ENCODE assay signal across 9 mouse cellular contexts in genomic region chr5:149831122-149831861, GRCm38 (mm10).
DNase-seq lines count a peak whose midpoint lies in the region; ATAC-seq and TF ChIP-seq lines count a peak whose summit lies in the region.
"Had no signal": no experiment of that assay in that cellular context is flagged by ENCODE, and none has a peak within 500 bp of the region (broad histone marks: within the 10 kb centered on the region; RNA-seq: fewer than 3 reads in every experiment).

No protein-coding gene starts in this region.

- no peak for TF ChIP-seq EP300 in stomach, postnatal 0 days (optimal IDR thresholded peaks at IDR 0.05)

- DNase-seq in 3T3-L1 (ENCODE audit: low read depth, low spot score): peak; percentile 9
- peak; percentile 92 for DNase-seq in brain, embryonic 14.5 days (ENCODE audit: low read depth)
- peak; percentile 82 for DNase-seq in kidney, postnatal 10 days
- peak; percentile 73 for DNase-seq in liver, embryonic 11.5 days (ENCODE audit: low spot score)
- DNase-seq in neural tube, embryonic 10.5 days (ENCODE audit: extremely low spot score, low spot score): peak; percentile 82
- DNase-seq in stomach, postnatal 0 days (ENCODE audit: low spot score): peak; percentile 73

- no peaks in the 10 kb centered on the region for H3K4me1 ChIP-seq in heart, embryonic 15.5 days (replicated peaks)
- H3K4me1 ChIP-seq in liver, embryonic 11.5 days (replicated peaks; ENCODE audit: control insufficient read depth, insufficient read depth, low read length): no peaks in the 10 kb centered on the region; the same call in 1 of the 2 replicates
- H3K4me1 ChIP-seq in stomach, postnatal 0 days (replicated peaks; ENCODE audit: control insufficient read depth, insufficient read depth): no peaks in the 10 kb centered on the region

- peak; percentile 99 for TF ChIP-seq CTCF in brain, embryonic 14.5 days (IDR thresholded peaks at IDR 0.05; ENCODE audit: borderline replicate concordance, extremely low read depth, insufficient read depth, insufficient read length)
- TF ChIP-seq CTCF in stomach, postnatal 0 days (IDR thresholded peaks at IDR 0.05; ENCODE audit: low read depth): peak; percentile 85

- 4% methylated on average over 28 of the region's 28 CpGs for WGBS in heart, embryonic 15.5 days
- 6% methylated on average over 28 of the region's 28 CpGs for WGBS in liver, embryonic 11.5 days
- WGBS in stomach, postnatal 0 days: 5% methylated on average over 28 of the region's 28 CpGs

- 0 out of 2 replicates have a peak, but pooled peaks have one; percentile 19 for ATAC-seq in erythroid progenitor cell, adult 5-6 weeks (replicated peaks; ENCODE audit: low FRiP score, poor library complexity, severe bottlenecking)
- ATAC-seq in heart, embryonic 15.5 days (replicated peaks; ENCODE audit: insufficient number of reproducible peaks, insufficient read depth, low FRiP score, low read depth): no peak
- ATAC-seq in liver, embryonic 11.5 days (replicated peaks; ENCODE audit: low FRiP score): no peak
- no peak for ATAC-seq in stomach, postnatal 0 days (ENCODE audit: low FRiP score, low TSS enrichment)

- H3K4me3 ChIP-seq in heart, embryonic 15.5 days: peak overlapping the region; percentile 50
- H3K4me3 ChIP-seq in liver, embryonic 11.5 days (ENCODE audit: low read depth, low read length): peak overlapping the region; percentile 42
- peak overlapping the region; percentile 28 for H3K4me3 ChIP-seq in stomach, postnatal 0 days (ENCODE audit: low read depth, low read length)

- TF ChIP-seq POLR2A in brain, embryonic 14.5 days (IDR thresholded peaks at IDR 0.05; ENCODE audit: borderline replicate concordance, extremely low read depth, insufficient read depth, insufficient read length, poor library complexity, severe bottlenecking): no peak

- peaks cover 5% of the 10 kb centered on the region; the same call in 1 of the 2 replicates for H3K27me3 ChIP-seq in heart, embryonic 15.5 days
- no peaks in the 10 kb centered on the region for H3K27me3 ChIP-seq in liver, embryonic 11.5 days (replicated peaks; ENCODE audit: control insufficient read depth, insufficient read depth, low read length)
- H3K27me3 ChIP-seq in stomach, postnatal 0 days (ENCODE audit: control insufficient read depth, insufficient read depth, low read length): no peaks in the 10 kb centered on the region
- H3K27me3 ChIP-seq: CH12.LX had no signal

- no peaks in the 10 kb centered on the region for H3K36me3 ChIP-seq in heart, embryonic 15.5 days
- H3K36me3 ChIP-seq in liver, embryonic 11.5 days (ENCODE audit: control insufficient read depth, insufficient read depth, low read length): no peaks in the 10 kb centered on the region
- H3K36me3 ChIP-seq in stomach, postnatal 0 days (ENCODE audit: control insufficient read depth, insufficient read depth, low read length): no peaks in the 10 kb centered on the region

- H3K27ac ChIP-seq in heart, embryonic 15.5 days: no peak overlapping the region
- no peak overlapping the region for H3K27ac ChIP-seq in liver, embryonic 11.5 days (ENCODE audit: low read depth, low read length)
- no peak overlapping the region for H3K27ac ChIP-seq in stomach, postnatal 0 days (replicated peaks)

- peak overlapping the region; percentile 58 for H3K9ac ChIP-seq in heart, embryonic 15.5 days
- H3K9ac ChIP-seq in liver, embryonic 11.5 days (ENCODE audit: low read depth, low read length): no peak overlapping the region
- no peak overlapping the region for H3K9ac ChIP-seq in stomach, postnatal 0 days (ENCODE audit: low read length)

- peak overlapping the region; percentile 74 for H3K4me2 ChIP-seq in heart, embryonic 15.5 days
- peak overlapping the region; percentile 69 for H3K4me2 ChIP-seq in liver, embryonic 11.5 days
- peak overlapping the region; percentile 53 for H3K4me2 ChIP-seq in stomach, postnatal 0 days (replicated peaks; ENCODE audit: low read depth)

- no peaks in the 10 kb centered on the region for H3K9me3 ChIP-seq in heart, embryonic 15.5 days (replicated peaks)
- no peaks in the 10 kb centered on the region for H3K9me3 ChIP-seq in liver, embryonic 11.5 days (ENCODE audit: control insufficient read depth, low read length)
- H3K9me3 ChIP-seq in stomach, postnatal 0 days (ENCODE audit: control insufficient read depth, low read length): no peaks in the 10 kb centered on the region

Comparison
In these comparisons a context has a peak if more than half of its experiments do, and no peak if none do; other contexts are left out.
1. DNase-seq: peak in every context shown above with its lines; median percentile 92 in brain, embryonic 14.5 days; 82 in kidney, postnatal 10 days; 82 in neural tube, embryonic 10.5 days; 73 in liver, embryonic 11.5 days; 73 in stomach, postnatal 0 days; 9 in 3T3-L1.